Mouse (Mus musculus) limb, embryonic 14.5 days (tissue): ENCODE measurements around the gene Lypd3. TPM values are rescaled to one million over a fixed set of nuclear protein-coding genes. Genes with fewer than 3 reads are reported as not detected.

Experiments used
- ATAC-seq: fragments of 200-750 bp; cut with Nextera tagmentation; 2 replicates; pipeline ENCODE4 v1.8.0; 2017; ENCODE audit warnings: low read depth, moderate number of reproducible peaks, moderate TSS enrichment; ENCODE audit not compliant: low FRiP score
- DNase-seq: peaks from one replicate; pipeline ENCODE4 v3.0.0-alpha.2; 2015; ENCODE audit warnings: low spot score
- H3K27ac ChIP-seq: fragments of 300-500 bp; sonication (generic); replicated peaks from 2 replicates; pipeline ENCODE4 v1.5.1; 2014; ENCODE audit warnings: low read depth, mild to moderate bottlenecking, low read length, moderate library complexity, mixed read lengths
- H3K27me3 ChIP-seq: fragments of 300-500 bp; sonication (generic); 2 replicates; pipeline ENCODE4 v1.6.1; 2014; ENCODE audit warnings: low read length, mixed read lengths; ENCODE audit not compliant: control insufficient read depth, insufficient read depth
- H3K36me3 ChIP-seq: fragments of 300-500 bp; sonication (generic); 2 replicates; pipeline ENCODE4 v1.6.1; 2014; ENCODE audit warnings: mild to moderate bottlenecking, low read length, moderate library complexity, mixed read lengths; ENCODE audit not compliant: control insufficient read depth, insufficient read depth
- H3K4me1 ChIP-seq: fragments of 300-500 bp; sonication (generic); 2 replicates; pipeline ENCODE4 v1.6.1; 2014; ENCODE audit warnings: antibody characterized with exemption, low read length, mixed read lengths; ENCODE audit not compliant: control insufficient read depth, insufficient read depth
- H3K4me2 ChIP-seq: fragments of 300-500 bp; sonication (generic); replicated peaks from 2 replicates; pipeline ENCODE4 v1.6.1; 2014; ENCODE audit warnings: low read depth, mild to moderate bottlenecking, low read length, moderate library complexity; ENCODE audit not compliant: severe bottlenecking
- H3K4me3 ChIP-seq: fragments of 300-500 bp; sonication (generic); replicated peaks from 2 replicates; pipeline ENCODE4 v1.5.1; 2014; ENCODE audit warnings: low read length
- H3K9ac ChIP-seq: fragments of 300-500 bp; sonication (generic); 2 replicates; pipeline ENCODE4 v1.6.1; 2014; ENCODE audit warnings: mild to moderate bottlenecking, low read depth, low read length, moderate library complexity; ENCODE audit not compliant: severe bottlenecking
- H3K9me3 ChIP-seq: fragments of 300-500 bp; sonication (generic); 2 replicates; pipeline ENCODE4 v1.6.1; 2016; ENCODE audit warnings: low read length; ENCODE audit not compliant: control insufficient read depth
- POLR2A ChIP-seq: fragments of 200-500 bp; IDR thresholded peaks from 2 replicates; pipeline ENCODE4 v1.8.0; 2012; ENCODE audit warnings: inconsistent platforms, mild to moderate bottlenecking, moderate library complexity, borderline replicate concordance; ENCODE audit not compliant: insufficient read depth, insufficient read length; ENCODE audit errors: extremely low read depth
- WGBS: fragments of 180-500 bp; shearing (Covaris S2); extraction: QIAGEN DNeasy Blood & Tissue Kit; methylation state at CpG from one replicate; pipeline ENCODE4 v1.1.7; 2014; 5-methylcytosine and 5-hydroxymethylcytosine counted together
- polyA plus RNA-seq, 2 experiments: library from polyadenylated mRNA; depleted of rRNA in 1 of 2; stranded (reverse) in 1 of 2; unstranded in 1 of 2; fragments of >200 nt; fragmentation: Nextera tagmentation in 1 of 2; extraction: Ambion mirVana in 1 of 2; gene quantifications; 2 replicates each; pipeline versions ENCODE4 v1.2.1 to v1.2.3; 2012 to 2014

Lypd3 gene
- polyA plus RNA-seq, 2 experiments: 30.4 to 50.7 TPM

DNA sequence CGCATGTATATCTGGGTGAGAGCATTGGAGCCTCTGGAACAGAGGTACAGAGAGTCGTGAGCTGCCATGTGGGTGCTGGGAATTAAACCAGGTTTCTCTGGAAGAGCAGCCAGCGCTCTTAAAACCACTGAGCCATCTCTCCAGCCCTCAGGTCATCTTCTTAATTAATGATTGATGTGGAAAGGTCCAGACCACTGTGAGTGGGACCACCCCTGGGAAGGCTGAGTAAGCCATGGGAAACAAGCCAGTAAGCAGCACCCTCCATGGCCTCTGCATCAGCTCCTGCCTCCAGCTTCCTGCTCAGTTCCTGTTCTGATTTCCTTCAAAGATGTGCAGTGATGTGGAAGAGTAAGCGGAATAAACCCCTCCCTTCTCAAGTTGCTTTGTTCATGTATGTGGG lies 44.2 kb upstream of the Lypd3 start:
- H3K27me3 ChIP-seq: peaks cover 1% of the 10 kb centered on the region; the same call in 1 of the 2 replicates
- ATAC-seq (no peak), DNase-seq (no peak)
- H3K27ac ChIP-seq: no peak overlapping the region
- no peaks in the 10 kb centered on the region for H3K9me3 ChIP-seq
- H3K4me2 ChIP-seq: no peak overlapping the region
- H3K4me3 ChIP-seq: no peak overlapping the region
- TF ChIP-seq POLR2A: no peak
- H3K36me3 ChIP-seq: no peaks in the 10 kb centered on the region; the same call in 1 of the 2 replicates
- no peak overlapping the region for H3K9ac ChIP-seq
- H3K4me1 ChIP-seq: peaks cover 14% of the 10 kb centered on the region
- WGBS: 57% methylated on average over 4 of the region's 4 CpGs

DNA sequence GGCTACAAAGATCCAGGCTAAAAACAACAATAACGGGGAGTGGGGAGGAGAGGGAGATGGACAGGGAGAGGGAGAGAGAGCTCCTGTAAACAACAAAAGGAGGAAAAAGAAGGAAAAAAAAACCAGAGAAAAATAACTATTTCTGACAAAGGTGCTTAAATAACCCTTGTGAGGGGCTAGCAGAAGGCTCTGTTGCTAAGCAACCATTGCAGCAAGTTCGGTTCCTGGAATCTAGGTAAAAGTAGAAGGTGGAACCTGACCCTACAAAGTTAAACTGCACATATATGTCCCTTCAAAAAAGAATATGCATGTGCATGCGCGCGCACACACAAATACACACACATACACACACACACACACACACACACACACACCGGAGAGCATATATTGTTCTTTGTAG lies 43.6 kb upstream of the Lypd3 start:
- ATAC-seq: no peak
- Histone ChIP-seq H3K27me3 (no peaks in the 10 kb centered on the region), H3K4me1 (peaks cover 13% of the 10 kb centered on the region), H3K9me3 (no peaks in the 10 kb centered on the region), H3K9ac (no peak overlapping the region), H3K4me3 (no peak overlapping the region), H3K36me3 (no peaks in the 10 kb centered on the region; the same call in 1 of the 2 replicates), H3K4me2 (no peak overlapping the region), H3K27ac (no peak overlapping the region)
- WGBS: 82% methylated on average over 6 of the region's 6 CpGs
- no peak for DNase-seq
- no peak for TF ChIP-seq POLR2A

DNA sequence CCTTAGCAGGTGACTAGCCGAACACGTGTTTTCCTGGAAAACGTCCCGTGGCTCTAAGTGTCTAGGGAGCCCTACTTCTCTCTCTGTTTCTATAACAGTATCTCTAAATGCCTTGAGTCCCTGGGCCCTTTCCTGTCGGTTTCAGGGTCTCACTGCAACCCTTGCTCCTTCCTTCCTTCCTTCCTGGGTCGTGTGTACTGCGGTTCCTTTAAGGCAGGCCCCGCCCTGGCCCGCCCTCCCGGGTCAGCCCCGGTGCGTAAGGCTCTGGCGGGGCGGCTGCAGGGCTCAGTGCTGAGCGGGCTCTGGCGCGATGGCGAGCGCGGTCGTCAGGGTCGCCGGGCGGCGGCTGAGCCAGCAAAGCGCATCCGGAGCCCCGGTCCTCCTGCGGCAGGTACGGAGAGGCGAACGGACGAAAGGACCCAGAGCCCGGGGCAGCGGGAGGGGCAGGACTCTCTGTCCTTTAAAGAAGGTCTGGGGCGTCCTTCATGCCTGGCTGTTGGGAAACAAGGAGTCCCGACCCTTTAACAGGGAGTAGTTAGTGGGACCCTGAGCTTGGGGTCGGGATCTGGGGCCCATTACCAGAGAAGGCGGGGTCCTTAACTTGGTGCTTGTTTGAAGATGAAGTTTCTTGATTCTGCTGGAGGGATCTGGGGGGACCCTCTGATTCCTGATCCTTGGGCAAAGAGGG lies 42.6 kb upstream of the Lypd3 start:
- Histone ChIP-seq H3K4me2 (peak overlapping the region; percentile 72), H3K9ac (peak overlapping the region; percentile 77), H3K9me3 (no peaks in the 10 kb centered on the region), H3K36me3 (no peaks in the 10 kb centered on the region; the same call in 1 of the 2 replicates), H3K27me3 (no peaks in the 10 kb centered on the region), H3K27ac (no peak overlapping the region), H3K4me1 (peaks cover 12% of the 10 kb centered on the region), H3K4me3 (peak overlapping the region; percentile 72)
- peak; percentile 92 for ATAC-seq
- TF ChIP-seq POLR2A: no peak
- DNase-seq: peak; percentile 49
- WGBS: 2% methylated on average over 39 of the region's 39 CpGs

DNA sequence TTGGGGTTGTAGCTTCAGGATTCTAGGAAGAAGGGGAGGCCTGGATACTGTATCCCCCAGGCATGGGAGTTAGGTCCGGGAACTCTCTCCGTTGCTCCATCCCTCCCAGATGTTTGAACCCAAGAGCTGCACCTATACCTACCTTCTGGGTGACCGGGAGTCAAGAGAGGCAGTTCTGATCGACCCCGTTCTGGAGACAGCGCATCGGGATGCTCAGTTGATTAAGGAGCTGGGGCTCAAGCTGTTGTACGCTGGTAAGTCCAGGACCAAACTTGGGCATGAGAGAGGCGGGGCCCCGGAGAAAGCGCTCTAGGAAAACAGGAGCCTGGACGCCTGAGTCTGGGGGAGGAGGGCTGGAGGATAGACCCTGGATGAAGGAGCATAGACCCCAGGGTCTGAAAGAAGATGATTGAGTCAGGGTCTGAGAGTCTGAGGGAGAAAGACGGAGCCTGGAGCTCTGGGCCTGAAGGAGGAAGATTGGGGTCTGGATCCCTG lies 42.0 kb upstream of the Lypd3 start:
- no peak for DNase-seq
- no peak; the same call in 1 of the 2 replicates for ATAC-seq

DNA sequence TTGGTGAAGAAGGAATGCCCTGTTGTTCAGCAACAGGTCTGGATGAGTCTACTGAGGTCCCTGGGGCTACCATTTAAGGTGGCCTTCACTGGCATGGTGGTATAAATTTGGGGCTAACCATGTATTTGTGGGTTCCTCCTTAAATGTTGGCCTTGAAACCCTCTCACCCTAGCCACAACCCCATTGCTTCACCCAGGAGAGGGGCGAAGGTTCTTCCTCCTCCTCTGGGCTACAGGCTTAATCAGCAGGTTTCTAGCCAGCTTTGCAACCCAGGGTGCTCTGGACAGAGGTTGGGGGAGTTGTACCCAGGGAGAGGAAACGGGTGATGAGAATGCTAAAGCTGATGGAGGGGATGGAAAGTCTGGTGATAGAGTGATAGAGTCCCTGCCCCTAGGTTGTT lies 40.9 kb upstream of the Lypd3 start:
- Histone ChIP-seq H3K4me3 (no peak overlapping the region), H3K9me3 (no peaks in the 10 kb centered on the region), H3K4me2 (no peak overlapping the region), H3K9ac (no peak overlapping the region), H3K27me3 (no peaks in the 10 kb centered on the region), H3K27ac (no peak overlapping the region), H3K4me1 (peaks cover 12% of the 10 kb centered on the region), H3K36me3 (no peaks in the 10 kb centered on the region; the same call in 1 of the 2 replicates)
- no peak for DNase-seq
- ATAC-seq: no peak
- TF ChIP-seq POLR2A: no peak
- 63% methylated on average over 2 of the region's 2 CpGs for WGBS

More for the DNA sequence above, 42.0 kb upstream of the Lypd3 start:
- Histone ChIP-seq H3K9ac (peak overlapping the region; percentile 77), H3K4me2 (peak overlapping the region; percentile 72), H3K4me3 (peak overlapping the region; percentile 72), H3K4me1 (peaks cover 12% of the 10 kb centered on the region), H3K36me3 (no peaks in the 10 kb centered on the region; the same call in 1 of the 2 replicates), H3K27me3 (no peaks in the 10 kb centered on the region), H3K9me3 (no peaks in the 10 kb centered on the region), H3K27ac (no peak overlapping the region)
- no peak for TF ChIP-seq POLR2A
- WGBS: 2% methylated on average over 13 of the region's 13 CpGs

DNA sequence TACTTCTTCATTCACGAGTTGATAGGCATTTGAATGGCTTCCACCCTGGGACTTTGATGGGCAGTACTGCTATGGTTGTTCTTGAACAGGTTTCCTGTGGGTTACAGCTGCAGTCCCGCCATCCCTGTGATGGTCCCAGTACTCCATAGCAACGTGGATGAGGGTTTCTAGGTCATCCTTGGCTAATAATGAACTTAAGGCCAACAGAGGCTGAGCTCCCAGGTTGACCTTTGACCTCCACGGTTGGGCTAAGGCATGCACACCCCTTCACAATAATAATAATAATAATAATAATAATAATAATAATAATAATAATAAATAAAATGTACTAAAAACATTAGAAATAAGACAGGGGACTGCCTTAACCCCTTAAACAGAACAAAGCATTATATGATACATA lies 38.2 kb upstream of the Lypd3 start:
- DNase-seq (no peak), ATAC-seq (no peak)
- Histone ChIP-seq H3K9ac (no peak overlapping the region), H3K4me3 (no peak overlapping the region), H3K27ac (no peak overlapping the region), H3K9me3 (no peaks in the 10 kb centered on the region), H3K36me3 (no peaks in the 10 kb centered on the region; the same call in 1 of the 2 replicates), H3K27me3 (no peaks in the 10 kb centered on the region), H3K4me1 (peaks cover 12% of the 10 kb centered on the region), H3K4me2 (no peak overlapping the region)
- WGBS: 66% methylated on average over 4 of the region's 4 CpGs
- no peak for TF ChIP-seq POLR2A
